In genomic region chr14:27808080-27808479, GRCm38 (mm10) we compare ENCODE assay signal across 9 mouse cellular contexts.
DNase-seq lines count a peak whose midpoint lies in the region; ATAC-seq and TF ChIP-seq lines count a peak whose summit lies in the region.
"Had no signal": no experiment of that assay in that cellular context is flagged by ENCODE, and none has a peak within 500 bp of the region (broad histone marks: within the 10 kb centered on the region; RNA-seq: fewer than 3 reads in every experiment).

No protein-coding gene starts in this region.

- peak; percentile 73 for DNase-seq in forebrain, embryonic 11.5 days (ENCODE audit: low spot score)
- DNase-seq in A20 (ENCODE audit: low read depth, low spot score): peak; percentile 31
- DNase-seq in brain, embryonic 18.5 days (ENCODE audit: low read depth, low spot score): peak; percentile 46
- peak; percentile 64 for DNase-seq in hindlimb bud, embryonic 11.5 days (ENCODE audit: extremely low spot score, low read depth, low spot score)
- DNase-seq in lung, embryonic 14.5 days: peak; percentile 92
- DNase-seq in skeletal muscle tissue, adult 2 months (ENCODE audit: low read depth, low spot score): peak; percentile 21

- no peak; the same call in 1 of the 2 replicates for ATAC-seq in forebrain, embryonic 11.5 days (replicated peaks; ENCODE audit: low FRiP score)
- ATAC-seq in forebrain, embryonic 12.5 days (ENCODE audit: low FRiP score): no peak
- no peak for ATAC-seq in lung, embryonic 14.5 days (ENCODE audit: insufficient read depth)

- TF ChIP-seq POLR2A in embryonic fibroblast, embryonic 13.5 days (IDR thresholded peaks at IDR 0.05; ENCODE audit: low read depth, low read length): no peak

- 6% methylated on average over 9 of the region's 9 CpGs for WGBS in forebrain, embryonic 11.5 days
- 3% methylated on average over 9 of the region's 9 CpGs for WGBS in forebrain, embryonic 12.5 days
- 2% methylated on average over 9 of the region's 9 CpGs for WGBS in lung, embryonic 14.5 days

- H3K4me2 ChIP-seq in forebrain, embryonic 11.5 days (ENCODE audit: low read depth, low read length, severe bottlenecking): no peak overlapping the region
- no peak overlapping the region for H3K4me2 ChIP-seq in forebrain, embryonic 12.5 days
- H3K4me2 ChIP-seq in lung, embryonic 14.5 days: no peak overlapping the region
- H3K4me2 ChIP-seq: stomach, embryonic 15.5 days had no signal

- no peak overlapping the region for H3K27ac ChIP-seq in forebrain, embryonic 11.5 days (ENCODE audit: low read depth, low read length)
- no peak overlapping the region for H3K27ac ChIP-seq in forebrain, embryonic 12.5 days
- no peak overlapping the region for H3K27ac ChIP-seq in embryonic fibroblast, embryonic 13.5 days (ENCODE audit: insufficient read depth, low read length)
- no peak overlapping the region for H3K27ac ChIP-seq in lung, embryonic 14.5 days (ENCODE audit: low read depth)
- H3K27ac ChIP-seq: stomach, embryonic 15.5 days had no signal

- peak; percentile 80; the same call in 1 of the 2 replicates for TF ChIP-seq CTCF in embryonic fibroblast, embryonic 13.5 days (IDR thresholded peaks at IDR 0.05; ENCODE audit: borderline replicate concordance, insufficient read depth, low read length)
- peak; percentile 91 for TF ChIP-seq CTCF in lung, embryonic 14.5 days (IDR thresholded peaks at IDR 0.05; ENCODE audit: low read depth)

- H3K4me3 ChIP-seq in forebrain, embryonic 11.5 days (ENCODE audit: low read depth, low read length): no peak overlapping the region
- no peak overlapping the region for H3K4me3 ChIP-seq in forebrain, embryonic 12.5 days (replicated peaks)
- no peak overlapping the region for H3K4me3 ChIP-seq in embryonic fibroblast, embryonic 13.5 days (ENCODE audit: insufficient read depth, low read length)
- no peak overlapping the region for H3K4me3 ChIP-seq in lung, embryonic 14.5 days (ENCODE audit: low read depth, low read length)
- H3K4me3 ChIP-seq: stomach, embryonic 15.5 days had no signal

- H3K9me3 ChIP-seq in forebrain, embryonic 11.5 days (ENCODE audit: control insufficient read depth, low read length): no peaks in the 10 kb centered on the region; the same call in 1 of the 2 replicates
- H3K9me3 ChIP-seq in forebrain, embryonic 12.5 days: no peaks in the 10 kb centered on the region
- H3K9me3 ChIP-seq in lung, embryonic 14.5 days (ENCODE audit: low read depth, low read length): no peaks in the 10 kb centered on the region
- H3K9me3 ChIP-seq: stomach, embryonic 15.5 days had no signal

- no peaks in the 10 kb centered on the region; the same call in 1 of the 2 replicates for H3K4me1 ChIP-seq in forebrain, embryonic 11.5 days (replicated peaks; ENCODE audit: control insufficient read depth, insufficient read depth, low read length)
- peaks cover 13% of the 10 kb centered on the region for H3K4me1 ChIP-seq in forebrain, embryonic 12.5 days
- peaks cover 5% of the 10 kb centered on the region; the same call in 1 of the 2 replicates for H3K4me1 ChIP-seq in embryonic fibroblast, embryonic 13.5 days (ENCODE audit: control insufficient read depth, insufficient read depth, low read length)
- 0 out of 2 replicates have a peak, but pooled peaks cover 3% of the 10 kb centered on the region for H3K4me1 ChIP-seq in lung, embryonic 14.5 days (ENCODE audit: insufficient read depth)
- H3K4me1 ChIP-seq: stomach, embryonic 15.5 days had no signal

- no peak overlapping the region for H3K9ac ChIP-seq in forebrain, embryonic 11.5 days (ENCODE audit: low read length)
- H3K9ac ChIP-seq in forebrain, embryonic 12.5 days: no peak overlapping the region
- H3K9ac ChIP-seq in lung, embryonic 14.5 days: no peak overlapping the region
- H3K9ac ChIP-seq: stomach, embryonic 15.5 days had no signal

- H3K36me3 ChIP-seq in forebrain, embryonic 11.5 days (ENCODE audit: control insufficient read depth, insufficient read depth, low read length): no peaks in the 10 kb centered on the region
- H3K36me3 ChIP-seq in forebrain, embryonic 12.5 days (replicated peaks): no peaks in the 10 kb centered on the region
- no peaks in the 10 kb centered on the region for H3K36me3 ChIP-seq in lung, embryonic 14.5 days (ENCODE audit: insufficient read depth)
- H3K36me3 ChIP-seq: stomach, embryonic 15.5 days had no signal

- no peaks in the 10 kb centered on the region for H3K27me3 ChIP-seq in forebrain, embryonic 11.5 days (ENCODE audit: control insufficient read depth, insufficient read depth, low read length)
- H3K27me3 ChIP-seq in forebrain, embryonic 12.5 days: peaks cover 10% of the 10 kb centered on the region
- no peaks in the 10 kb centered on the region for H3K27me3 ChIP-seq in lung, embryonic 14.5 days (ENCODE audit: insufficient read depth, low read length)
- H3K27me3 ChIP-seq: stomach, embryonic 15.5 days had no signal

Comparison
In these comparisons a context has a peak if more than half of its experiments do, and no peak if none do; other contexts are left out.
1. DNase-seq: peak in every context shown above with its lines; median percentile 92 in lung, embryonic 14.5 days; 73 in forebrain, embryonic 11.5 days; 64 in hindlimb bud, embryonic 11.5 days; 46 in brain, embryonic 18.5 days; 31 in A20; 21 in skeletal muscle tissue, adult 2 months.